Mouse (Mus musculus) thymus, adult 2 months (tissue): Measurements from ENCODE around the gene Mcm8. TPM values are rescaled to one million over a fixed set of nuclear protein-coding genes. Genes with fewer than 3 reads are reported as not detected.

ENCODE experiments used
- DNase-seq: peaks from one replicate; pipeline ENCODE4 v3.0.0; 2021
- H3K27ac ChIP-seq: fragments of 200-500 bp; 2 replicates; pipeline ENCODE4 v1.5.1; 2012; ENCODE audit warnings: low read length, control low read depth; ENCODE audit not compliant: control insufficient read depth, insufficient read depth
- H3K27me3 ChIP-seq: fragments of 200-500 bp; 2 replicates; pipeline ENCODE4 v1.6.1; 2012; ENCODE audit warnings: mild to moderate bottlenecking, low read length, moderate library complexity, mixed read lengths; ENCODE audit not compliant: control insufficient read depth, insufficient read depth
- H3K36me3 ChIP-seq: fragments of 200-500 bp; 2 replicates; pipeline ENCODE4 v1.6.1; 2012; ENCODE audit warnings: mild to moderate bottlenecking, low read length, moderate library complexity; ENCODE audit not compliant: control insufficient read depth, insufficient read depth
- H3K4me1 ChIP-seq: fragments of 200-500 bp; replicated peaks from 2 replicates; pipeline ENCODE4 v1.6.1; 2012; ENCODE audit warnings: low read length; ENCODE audit not compliant: control insufficient read depth, insufficient read depth
- H3K4me3 ChIP-seq: fragments of 200-500 bp; 2 replicates; pipeline ENCODE4 v1.5.1; 2012; ENCODE audit warnings: mild to moderate bottlenecking, low read length, control low read depth, moderate library complexity; ENCODE audit not compliant: control insufficient read depth, insufficient read depth
- CTCF ChIP-seq: fragments of 200-500 bp; IDR thresholded peaks from 2 replicates; pipeline ENCODE4 v1.5.1; 2012; ENCODE audit warnings: mild to moderate bottlenecking, control low read depth, low read length, moderate library complexity, borderline replicate concordance; ENCODE audit not compliant: control insufficient read depth, poor library complexity, insufficient read depth; ENCODE audit errors: extremely low read depth
- POLR2A ChIP-seq: fragments of 200-500 bp; IDR thresholded peaks from 2 replicates; pipeline ENCODE4 v1.6.1; 2012; ENCODE audit warnings: mild to moderate bottlenecking, low read length, control low read depth, moderate library complexity; ENCODE audit not compliant: control insufficient read depth, poor library complexity, insufficient read depth; ENCODE audit errors: extremely low read depth
- WGBS: fragments of 180-500 bp; shearing (Covaris S2); methylation state at CpG from one replicate; pipeline ENCODE4 v1.1.7; 2018; 5-methylcytosine and 5-hydroxymethylcytosine counted together
- polyA plus RNA-seq: library from polyadenylated mRNA; depleted of rRNA; stranded (reverse); fragments of >200 nt; gene quantifications from 2 replicates; pipeline ENCODE4 v1.2.3, GENCODE M21; 2012

Gene Mcm8
- polyA plus RNA-seq, 1 experiment = 3.0 TPM

DNA sequence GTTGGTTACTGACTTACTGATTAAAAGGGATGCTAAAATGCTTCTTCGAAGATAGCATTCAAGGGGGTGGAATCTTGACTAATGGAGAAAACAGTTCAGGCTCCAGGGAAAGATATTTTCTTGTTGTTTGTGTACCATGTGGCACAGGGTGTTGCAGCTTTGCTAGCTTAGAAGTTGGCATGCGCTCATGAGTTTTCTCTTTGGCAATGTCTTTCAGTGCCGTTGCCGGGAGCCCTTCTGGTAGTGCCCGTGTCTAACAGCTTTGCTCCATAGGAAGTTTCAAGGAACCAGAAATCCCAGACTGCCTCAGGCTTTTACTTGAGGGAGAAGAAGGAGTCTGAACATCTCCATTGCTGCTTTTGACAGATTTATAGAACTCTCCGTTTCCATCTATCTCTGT, 33.2 kb downstream of the Mcm8 start:
- Histone ChIP-seq H3K27me3 (no peaks in the 10 kb centered on the region; the same call in 1 of the 2 replicates), H3K4me1 (peaks cover 10% of the 10 kb centered on the region), H3K27ac (no peak overlapping the region), H3K36me3 (no peaks in the 10 kb centered on the region), H3K4me3 (no peak overlapping the region)
- TF ChIP-seq CTCF (no peak), POLR2A (no peak)
- DNase-seq = no peak
- WGBS = 96% methylated on average over 6 of the region's 6 CpGs

DNA sequence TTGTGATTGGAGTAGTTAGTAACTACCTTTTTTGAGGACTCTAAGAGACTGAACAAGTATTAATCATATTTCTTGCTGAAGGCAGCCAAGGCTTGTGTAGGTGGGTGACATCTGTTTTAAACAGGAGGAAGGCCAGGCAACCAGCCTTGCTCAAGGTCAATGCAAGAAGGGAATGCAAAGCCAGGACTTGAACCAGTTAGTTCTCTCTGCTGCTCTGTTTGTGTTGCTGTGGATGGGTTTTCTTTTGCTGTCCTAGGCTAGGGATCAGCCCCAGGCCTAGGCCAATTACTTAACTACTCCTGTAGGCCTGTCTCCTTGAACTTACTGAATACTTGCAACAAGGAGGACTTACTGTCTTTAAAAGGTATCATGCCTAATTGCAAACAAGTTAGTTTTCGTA, 37.1 kb downstream of the Mcm8 start:
- DNase-seq = no peak
- Histone ChIP-seq H3K4me3 (no peak overlapping the region), H3K36me3 (no peaks in the 10 kb centered on the region), H3K27ac (no peak overlapping the region), H3K4me1 (no peaks in the 10 kb centered on the region), H3K27me3 (no peaks in the 10 kb centered on the region)
- 94% methylated on average over 1 of the region's 1 CpGs for WGBS
- TF ChIP-seq POLR2A (no peak), CTCF (no peak)

- no peaks in the 10 kb centered on the region for H3K27me3 ChIP-seq
- no peak for DNase-seq
- WGBS = 95% methylated on average over 5 of the region's 5 CpGs
- no peaks in the 10 kb centered on the region for H3K4me1 ChIP-seq
- H3K27ac ChIP-seq = no peak overlapping the region
- no peaks in the 10 kb centered on the region for H3K36me3 ChIP-seq
- no peak for TF ChIP-seq CTCF
- TF ChIP-seq POLR2A = no peak
- H3K4me3 ChIP-seq = no peak overlapping the region
Observed at GRCm38 (mm10) chr2:132856333-132856732, 40.4 kb downstream of the Mcm8 start.

GRCm38 (mm10) chr2:132860435-132860834, 44.5 kb downstream of the Mcm8 start:
- Histone ChIP-seq H3K27ac (no peak overlapping the region), H3K27me3 (no peaks in the 10 kb centered on the region), H3K4me1 (no peaks in the 10 kb centered on the region), H3K4me3 (no peak overlapping the region), H3K36me3 (0 out of 2 replicates have a peak, but pooled peaks cover 4% of the 10 kb centered on the region)
- DNase-seq = no peak
- TF ChIP-seq CTCF = no peak
- no peak for TF ChIP-seq POLR2A

DNA sequence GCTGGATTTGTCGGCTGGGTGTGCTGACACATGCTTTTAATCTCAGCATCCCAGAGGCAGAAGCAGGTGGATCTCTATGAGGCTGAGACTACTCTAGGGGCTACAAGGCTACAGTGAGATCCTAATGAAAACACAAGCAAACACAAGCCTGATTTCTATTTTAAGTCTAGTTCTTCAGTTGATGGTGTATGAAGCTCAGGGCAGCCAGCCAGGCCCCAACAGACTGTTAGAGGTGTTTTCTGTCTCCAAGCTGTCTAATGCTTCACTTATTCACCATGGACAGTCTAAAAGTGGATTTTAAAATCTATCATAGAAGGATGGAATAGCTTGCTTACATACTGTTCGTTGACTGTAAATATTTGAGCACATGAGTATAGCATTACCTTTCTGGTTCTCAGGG, 45.5 kb downstream of the Mcm8 start:
- WGBS = 95% methylated on average over 2 of the region's 2 CpGs

DNA sequence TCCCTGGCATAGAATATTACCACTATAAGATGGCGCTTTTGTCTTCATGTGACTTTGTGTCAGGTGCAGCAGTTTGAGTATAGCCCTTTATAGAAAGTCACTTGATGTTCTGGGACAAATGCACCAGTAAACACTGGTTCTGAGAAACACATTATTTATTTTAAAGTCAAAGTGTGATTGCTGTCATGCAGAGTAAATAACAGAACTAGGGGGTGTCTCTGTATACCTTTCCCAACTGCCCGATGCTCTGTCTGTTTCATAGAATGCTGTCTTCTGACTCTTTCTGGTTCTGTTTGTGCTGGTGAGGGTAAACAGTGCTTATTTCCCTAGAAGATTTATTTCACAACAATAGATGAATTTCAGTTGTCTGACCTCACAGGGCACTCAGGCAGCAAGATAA, 47.4 kb downstream of the Mcm8 start:
- whole genome bisulfite sequencing = 98% methylated on average over 2 of the region's 2 CpGs
- TF ChIP-seq CTCF (no peak), POLR2A (no peak)
- H3K27ac ChIP-seq = no peak overlapping the region
- no peak for DNase-seq
- H3K36me3 ChIP-seq = 0 out of 2 replicates have a peak, but pooled peaks cover 4% of the 10 kb centered on the region
- no peaks in the 10 kb centered on the region for H3K4me1 ChIP-seq
- no peaks in the 10 kb centered on the region for H3K27me3 ChIP-seq
- H3K4me3 ChIP-seq = no peak overlapping the region

More for the DNA sequence above, 45.5 kb downstream of the Mcm8 start:
- no peaks in the 10 kb centered on the region for H3K27me3 ChIP-seq
- H3K27ac ChIP-seq = no peak overlapping the region
- 0 out of 2 replicates have a peak, but pooled peaks cover 4% of the 10 kb centered on the region for H3K36me3 ChIP-seq
- no peak overlapping the region for H3K4me3 ChIP-seq
- DNase-seq = no peak
- no peaks in the 10 kb centered on the region for H3K4me1 ChIP-seq
- no peak for TF ChIP-seq POLR2A
- TF ChIP-seq CTCF = no peak

GRCm38 (mm10) chr2:132867521-132867920, 51.6 kb downstream of the Mcm8 start:
- no peak for DNase-seq
- no peak for TF ChIP-seq POLR2A
- Histone ChIP-seq H3K4me1 (no peaks in the 10 kb centered on the region), H3K36me3 (0 out of 2 replicates have a peak, but pooled peaks cover 4% of the 10 kb centered on the region), H3K4me3 (no peak overlapping the region), H3K27ac (no peak overlapping the region), H3K27me3 (no peaks in the 10 kb centered on the region)
- WGBS = 57% methylated on average over 5 of the region's 5 CpGs
